Mouse (Mus musculus) lung, embryonic 16.5 days (tissue): ENCODE results near the gene Rps16. TPM values are rescaled to one million over a fixed set of nuclear protein-coding genes. Genes with fewer than 3 reads are reported as not detected.
A peak's percentile ranks its signal among the peaks of the same experiment; 100 is the strongest.

Source experiments
- ATAC-seq: fragments of 200-750 bp; cut with Nextera tagmentation; 2 replicates; pipeline ENCODE4 v1.8.0; 2017; ENCODE audit warnings: low read depth, mild to moderate bottlenecking, moderate library complexity
- H3K27ac ChIP-seq: fragments of 300-500 bp; sonication (generic); 2 replicates; pipeline ENCODE4 v1.5.1; 2014; ENCODE audit warnings: mild to moderate bottlenecking, control low read depth, low read length
- H3K27me3 ChIP-seq: fragments of 300-500 bp; sonication (generic); 2 replicates; pipeline ENCODE4 v1.6.1; 2014; ENCODE audit warnings: low read depth, low read length, mixed read lengths; ENCODE audit not compliant: control insufficient read depth, insufficient read depth
- H3K36me3 ChIP-seq: fragments of 300-500 bp; sonication (generic); 2 replicates; pipeline ENCODE4 v1.6.1; 2014; ENCODE audit warnings: low read length; ENCODE audit not compliant: control insufficient read depth, insufficient read depth
- H3K4me1 ChIP-seq: fragments of 300-500 bp; sonication (generic); replicated peaks from 2 replicates; pipeline ENCODE4 v1.6.1; 2014; ENCODE audit warnings: low read length, mixed read lengths; ENCODE audit not compliant: control insufficient read depth, insufficient read depth
- H3K4me2 ChIP-seq: fragments of 300-500 bp; sonication (generic); 2 replicates; pipeline ENCODE4 v1.6.1; 2014; ENCODE audit warnings: low read depth, low read length, control low read depth
- H3K4me3 ChIP-seq: fragments of 300-500 bp; sonication (generic); 2 replicates; pipeline ENCODE4 v1.5.1; 2014; ENCODE audit warnings: mild to moderate bottlenecking, low read length, control low read depth
- H3K9ac ChIP-seq: fragments of 300-500 bp; sonication (generic); 2 replicates; pipeline ENCODE4 v1.6.1; 2014; ENCODE audit warnings: low read length, control low read depth
- H3K9me3 ChIP-seq: fragments of 300-500 bp; sonication (generic); 2 replicates; pipeline ENCODE4 v1.6.1; 2016; ENCODE audit warnings: low read length; ENCODE audit not compliant: control insufficient read depth
- WGBS: fragments of 180-500 bp; shearing (Covaris S2); extraction: QIAGEN DNeasy Blood & Tissue Kit; methylation state at CpG from one replicate; pipeline ENCODE4 v1.1.7; 2014; 5-methylcytosine and 5-hydroxymethylcytosine counted together
- polyA plus RNA-seq: library from polyadenylated mRNA; unstranded; fragments of >200 nt; fragmentation: Nextera tagmentation; extraction: Ambion mirVana; gene quantifications from 2 replicates; pipeline ENCODE4 v1.2.1, GENCODE M21; 2015

Rps16 gene
- polyA plus RNA-seq, 1 experiment from 2014 or later: 1,007 TPM

DNA sequence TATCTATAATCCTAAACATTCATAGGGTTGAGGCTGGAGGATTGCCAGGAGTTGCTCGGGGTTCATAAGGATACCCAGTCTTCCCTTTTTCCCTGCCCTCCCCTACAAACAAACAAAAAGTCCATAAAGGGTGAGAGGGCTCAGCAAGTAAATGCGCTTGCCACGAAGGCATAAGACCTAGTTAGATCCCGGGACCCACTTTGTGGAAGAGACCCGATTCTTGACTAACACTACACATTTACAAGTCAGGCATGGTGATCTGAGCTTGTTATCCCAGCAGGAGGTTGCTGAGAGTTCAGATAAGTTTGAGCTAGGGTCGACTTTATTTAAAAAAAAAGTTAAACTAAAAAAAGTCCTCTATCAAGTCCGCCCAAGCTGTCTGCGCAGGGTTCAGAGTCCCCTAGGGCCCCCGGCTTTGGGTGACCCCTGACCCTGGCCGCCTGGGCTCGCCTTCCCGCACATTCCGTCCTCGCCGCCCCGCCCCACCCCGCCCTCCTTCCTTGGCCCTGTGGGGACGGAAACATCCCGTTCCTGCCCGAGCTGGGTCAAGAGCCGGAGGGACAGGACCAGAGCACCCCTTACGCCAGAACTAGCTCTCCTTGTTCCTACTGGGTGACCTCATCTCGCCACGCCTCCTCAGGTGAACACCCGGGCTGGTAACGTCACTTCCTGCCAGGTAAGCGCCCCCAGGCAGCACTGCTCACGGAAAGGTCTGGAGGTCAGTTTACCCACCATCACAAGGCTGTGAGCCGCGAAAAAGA lies 25.7 kb downstream of the Rps16 start:
- WGBS: 2% methylated on average over 30 of the region's 30 CpGs
- Histone ChIP-seq H3K9ac (peak overlapping the region; percentile 59), H3K9me3 (no peaks in the 10 kb centered on the region), H3K27me3 (no peaks in the 10 kb centered on the region), H3K4me2 (peak overlapping the region; percentile 96), H3K4me3 (peak overlapping the region; percentile 60), H3K36me3 (peaks cover 2% of the 10 kb centered on the region), H3K27ac (peak overlapping the region; percentile 98), H3K4me1 (peaks cover 36% of the 10 kb centered on the region)
- ATAC-seq: peak; percentile 10; the same call in 1 of the 2 replicates

DNA sequence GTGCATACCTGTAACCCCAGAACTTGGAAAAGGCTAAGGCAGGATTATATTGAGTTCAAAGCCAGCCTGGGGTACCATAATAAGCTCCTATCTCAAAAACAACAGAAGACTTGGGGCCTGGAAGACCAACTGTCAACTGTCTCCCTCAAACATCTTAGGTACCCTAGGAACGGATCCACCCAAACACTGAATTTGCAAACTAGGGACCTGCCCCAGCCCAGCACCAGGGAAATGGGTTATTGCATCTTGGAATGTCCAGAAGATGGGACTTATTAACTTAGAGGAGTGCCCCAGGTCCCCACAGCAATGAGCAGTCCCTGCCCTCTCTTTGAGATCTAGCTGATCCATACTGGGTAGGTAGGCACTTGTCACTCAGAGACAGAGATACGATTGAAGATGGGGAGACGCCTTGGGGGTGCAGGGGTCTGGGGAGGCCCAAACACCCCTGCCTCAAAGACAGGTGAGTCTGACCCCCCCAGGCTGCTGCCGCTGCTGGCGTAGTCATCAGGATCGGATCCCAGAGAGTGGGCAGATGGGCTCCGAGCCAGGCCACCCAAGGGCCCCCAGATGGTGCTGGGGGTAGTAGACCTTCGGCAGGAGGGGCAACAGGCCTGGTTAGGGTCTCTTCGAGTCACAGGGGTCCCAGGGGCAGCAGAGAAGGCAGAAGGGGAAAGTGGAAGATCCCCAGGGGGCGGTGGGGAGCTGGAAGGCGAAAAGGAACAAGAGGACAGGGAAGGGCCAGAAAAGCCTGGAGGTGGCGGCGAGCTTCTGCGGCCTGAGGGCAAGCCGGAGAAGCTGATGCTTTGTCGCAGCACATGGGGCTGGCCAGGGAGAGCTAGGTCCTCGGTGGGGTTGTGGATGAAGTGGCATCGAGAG lies 27.0 kb downstream of the Rps16 start:
- Histone ChIP-seq H3K27me3 (no peaks in the 10 kb centered on the region), H3K9me3 (no peaks in the 10 kb centered on the region), H3K27ac (peak overlapping the region; percentile 100), H3K36me3 (peaks cover 2% of the 10 kb centered on the region), H3K4me2 (peak overlapping the region; percentile 96), H3K4me1 (peaks cover 45% of the 10 kb centered on the region), H3K9ac (peak overlapping the region; percentile 81), H3K4me3 (peak overlapping the region; percentile 60)
- no peak for ATAC-seq
- WGBS: 52% methylated on average over 18 of the region's 18 CpGs

DNA sequence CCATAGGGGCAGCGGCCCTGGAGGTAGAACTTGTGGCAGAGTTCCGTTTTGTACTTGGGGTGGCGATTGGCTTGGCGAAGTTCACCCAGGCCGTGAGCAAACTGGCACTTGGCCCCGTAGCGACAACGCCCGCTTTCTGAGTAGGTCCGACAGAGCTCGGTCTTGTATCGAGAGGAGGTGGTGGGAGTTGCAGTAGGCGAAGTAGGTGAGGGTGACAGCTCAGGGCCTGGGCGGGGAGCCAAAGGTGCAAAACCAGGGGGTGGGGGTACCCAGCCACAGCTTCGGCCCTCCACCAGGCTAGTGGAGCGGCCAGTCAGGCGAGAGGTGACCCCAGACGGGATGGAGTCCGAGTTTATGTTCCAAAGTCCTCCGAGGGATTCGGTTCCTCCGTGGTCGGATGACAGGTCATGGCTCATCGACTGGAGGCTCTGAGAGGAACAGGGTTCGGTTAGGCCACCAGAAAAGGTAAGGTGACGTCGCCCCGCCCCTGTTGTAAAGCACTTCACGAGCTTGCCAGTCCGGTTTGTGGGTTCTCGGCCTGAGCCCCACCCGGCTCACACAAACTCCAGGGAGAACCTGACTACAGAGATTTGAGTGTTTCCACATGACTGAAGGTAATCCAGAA lies 27.7 kb downstream of the Rps16 start:
- H3K4me1 ChIP-seq: peaks cover 53% of the 10 kb centered on the region
- peaks cover 2% of the 10 kb centered on the region for H3K36me3 ChIP-seq
- ATAC-seq: no peak
- peak overlapping the region; percentile 81 for H3K9ac ChIP-seq
- peak overlapping the region; percentile 60 for H3K4me3 ChIP-seq
- no peaks in the 10 kb centered on the region for H3K27me3 ChIP-seq
- H3K4me2 ChIP-seq: peak overlapping the region; percentile 96
- 16% methylated on average over 32 of the region's 32 CpGs for WGBS
- no peaks in the 10 kb centered on the region for H3K9me3 ChIP-seq
- H3K27ac ChIP-seq: peak overlapping the region; percentile 100

DNA sequence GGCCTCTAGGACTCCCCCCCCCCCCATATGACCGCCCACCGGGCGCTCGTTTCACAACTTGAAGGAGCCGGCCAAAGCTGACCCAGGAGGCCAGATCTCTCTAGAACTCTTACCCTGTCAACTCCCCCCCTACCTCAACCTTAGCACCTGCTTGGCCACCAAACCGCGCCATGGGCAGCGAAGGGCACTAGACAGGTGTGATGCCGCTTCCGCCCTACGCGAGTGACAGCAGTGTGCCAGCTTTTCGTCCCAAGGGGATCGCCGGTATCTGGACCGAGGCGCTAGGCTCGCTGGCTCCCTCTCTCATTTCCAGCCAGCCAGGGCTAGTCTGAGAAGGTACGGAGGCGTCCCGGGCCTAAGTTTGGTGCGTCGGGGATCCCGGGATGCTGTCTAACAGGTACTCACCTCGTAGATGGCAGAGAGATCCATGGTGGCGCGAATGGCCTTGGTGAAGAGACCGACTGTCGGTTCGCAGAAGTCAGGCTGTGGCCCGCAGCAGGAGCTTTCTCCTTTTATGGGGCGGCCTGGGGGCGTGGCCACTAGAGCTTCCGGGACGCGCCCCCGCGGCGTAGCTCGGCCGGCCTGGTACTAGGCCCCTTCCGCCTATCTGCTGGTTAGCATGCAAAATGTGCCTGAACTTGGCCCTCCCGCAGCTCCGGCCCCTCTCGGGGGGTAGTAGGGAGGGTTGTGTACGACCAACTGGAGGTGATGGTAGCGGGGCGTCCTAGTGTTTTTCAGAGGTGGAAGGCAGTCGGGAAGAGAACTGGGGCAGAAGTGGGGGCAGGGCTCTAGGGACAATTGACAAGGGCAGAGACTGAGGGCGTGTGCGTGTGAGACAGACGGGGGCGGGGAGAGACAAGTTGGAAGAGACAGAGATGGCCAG lies 28.6 kb downstream of the Rps16 start:
- WGBS: under 1% methylated on average over 51 of the region's 53 CpGs
- Histone ChIP-seq H3K36me3 (peaks cover 2% of the 10 kb centered on the region), H3K4me1 (peaks cover 53% of the 10 kb centered on the region), H3K9ac (peak overlapping the region; percentile 81), H3K4me2 (peak overlapping the region; percentile 96), H3K4me3 (peak overlapping the region; percentile 60), H3K27me3 (no peaks in the 10 kb centered on the region), H3K27ac (peak overlapping the region; percentile 100), H3K9me3 (no peaks in the 10 kb centered on the region)
- ATAC-seq: peak; percentile 41

DNA sequence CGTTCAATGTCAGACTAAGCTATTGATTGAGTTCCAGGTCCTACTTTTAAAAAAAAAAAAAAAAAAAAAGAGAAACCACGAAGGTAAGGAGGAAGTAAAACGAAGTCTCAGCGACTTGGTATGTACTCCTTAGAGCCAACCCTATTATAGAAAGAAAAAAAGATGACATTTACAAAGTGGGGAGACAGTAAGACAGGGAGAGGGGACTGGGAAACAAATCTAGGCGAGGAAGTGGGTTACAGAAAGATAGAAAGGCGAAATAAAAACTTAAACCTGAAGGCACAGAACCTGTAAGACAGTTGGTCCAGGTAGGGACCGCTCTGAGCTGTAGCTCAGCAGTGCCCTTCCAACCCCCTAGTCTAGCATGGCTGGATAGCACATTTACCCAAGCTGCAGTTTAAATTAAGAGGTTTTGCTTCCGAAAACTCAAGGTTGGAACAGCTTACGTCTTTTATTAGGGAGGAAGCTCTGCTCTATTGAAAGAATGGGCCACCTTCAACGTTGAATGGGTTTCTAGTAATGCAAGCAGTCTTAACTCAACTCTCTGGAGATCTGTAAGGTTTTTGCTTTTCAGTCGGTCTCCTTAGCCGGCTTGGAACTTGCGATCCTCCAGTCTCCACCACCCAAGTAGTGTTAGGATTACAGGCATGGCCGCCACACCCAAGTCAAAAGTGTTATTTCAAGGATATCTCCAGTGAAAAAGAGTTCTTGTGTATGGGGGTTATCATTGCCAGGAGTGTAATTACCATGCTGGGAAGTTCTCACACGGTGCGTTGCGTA lies 30.0 kb downstream of the Rps16 start, which contains the start of gene Zfp36:
Zfp36 (minus strand) TSS at position 17 of the 780 bp plus-strand sequence.
- Histone ChIP-seq H3K9ac (peak within 1 kb of the TSS; percentile 81), H3K4me3 (peak within 1 kb of the TSS; percentile 60), H3K4me2 (peak within 1 kb of the TSS; percentile 96), H3K27me3 (no peaks in the 10 kb centered on the region), H3K36me3 (peaks cover 4% of the 10 kb centered on the region), H3K9me3 (no peaks in the 10 kb centered on the region), H3K27ac (peak within 1 kb of the TSS; percentile 100), H3K4me1 (peaks cover 53% of the 10 kb centered on the region)
- 45% methylated on average over 17 of the region's 17 CpGs for WGBS
- no peak for ATAC-seq

DNA sequence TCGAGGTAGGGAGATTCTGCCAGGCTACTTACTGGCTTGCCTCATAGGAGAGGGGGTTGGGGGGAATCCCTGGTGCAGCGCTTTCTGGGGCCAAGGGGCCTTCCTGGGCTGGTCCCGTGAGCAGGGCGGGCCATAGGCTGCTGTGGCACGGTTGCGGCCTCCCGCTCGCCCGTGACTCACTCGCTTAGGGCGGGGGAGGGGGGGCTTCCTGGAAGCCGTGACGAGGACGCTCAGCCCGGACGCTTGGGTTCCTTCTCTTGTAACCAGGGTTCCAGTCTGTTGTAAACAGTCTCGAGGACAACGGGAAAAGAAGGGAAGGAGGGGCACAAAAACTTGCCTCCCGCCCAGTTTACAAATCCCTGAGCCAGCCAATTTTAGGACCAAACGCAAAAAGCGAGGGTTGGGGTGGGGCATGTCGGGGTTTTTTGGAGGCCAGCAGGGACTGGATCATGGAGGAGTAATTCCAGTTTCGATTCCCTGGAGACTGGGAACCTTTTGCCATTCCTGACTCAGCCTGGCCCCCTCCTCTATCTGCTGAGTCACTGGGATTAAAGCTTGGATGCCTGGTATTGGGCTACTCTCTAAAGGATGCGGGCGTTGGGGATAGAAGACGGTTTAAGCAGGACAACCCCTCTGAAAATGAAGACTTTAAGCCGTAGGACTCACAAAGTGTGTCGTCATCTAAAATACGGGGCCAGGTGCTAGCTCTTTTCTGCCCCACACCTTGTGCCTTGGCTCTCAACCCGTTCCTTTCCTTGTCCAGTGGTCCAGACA lies 30.8 kb downstream of the Rps16 start:
- Histone ChIP-seq H3K4me3 (peak overlapping the region; percentile 46), H3K9ac (peak overlapping the region; percentile 78), H3K9me3 (no peaks in the 10 kb centered on the region), H3K36me3 (peaks cover 6% of the 10 kb centered on the region), H3K4me1 (peaks cover 56% of the 10 kb centered on the region), H3K4me2 (peak overlapping the region; percentile 80), H3K27me3 (no peaks in the 10 kb centered on the region), H3K27ac (peak overlapping the region; percentile 100)
- 4% methylated on average over 30 of the region's 30 CpGs for WGBS
- peak; percentile 54 for ATAC-seq

DNA sequence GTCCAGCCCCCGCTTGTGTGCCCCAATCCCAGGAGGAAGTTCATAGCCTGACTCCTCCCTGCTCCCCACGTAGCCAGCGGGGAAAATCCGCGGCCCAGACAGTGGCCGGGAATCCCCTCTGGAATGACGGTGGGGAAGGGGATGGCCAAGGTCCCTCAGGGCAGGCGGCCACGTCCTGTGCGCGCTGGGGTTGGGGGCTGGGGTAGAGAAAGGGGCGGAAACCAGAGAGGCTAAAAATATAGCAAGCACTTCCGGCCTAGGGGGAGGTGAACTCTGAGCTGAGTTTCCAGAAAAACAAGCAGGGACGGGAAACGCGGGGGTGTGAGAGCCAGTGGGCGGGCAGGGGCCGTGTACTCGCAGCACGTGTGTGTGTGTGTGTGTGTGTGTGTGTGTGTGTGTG lies 31.5 kb downstream of the Rps16 start:
- Histone ChIP-seq H3K27ac (peak overlapping the region; percentile 100), H3K4me2 (peak overlapping the region; percentile 80), H3K4me3 (peak overlapping the region; percentile 46), H3K9me3 (no peaks in the 10 kb centered on the region), H3K4me1 (peaks cover 54% of the 10 kb centered on the region), H3K9ac (peak overlapping the region; percentile 78), H3K27me3 (no peaks in the 10 kb centered on the region), H3K36me3 (peaks cover 6% of the 10 kb centered on the region)
- ATAC-seq: peak; percentile 74
- WGBS: 0% methylated on average over 20 of the region's 20 CpGs
